Mouse (Mus musculus): ENCODE measurements around the gene Gria1. TPM values are rescaled to one million over a fixed set of nuclear protein-coding genes. Genes with fewer than 3 reads are reported as not detected.

Gene Gria1
- polyA plus RNA-seq, 1 experiment from 2014 or later, result 0.61 TPM

GRCm38 (mm10) chr11:57013464-57014190, 2.4 kb downstream of the Gria1 start:
- Histone ChIP-seq H3K36me3 (no peaks in the 10 kb centered on the region), H3K4me3 (no peak overlapping the region), H3K9me3 (no peaks in the 10 kb centered on the region), H3K27me3 (peaks cover 15% of the 10 kb centered on the region), H3K9ac (no peak overlapping the region), H3K27ac (no peak overlapping the region), H3K4me1 (no peaks in the 10 kb centered on the region), H3K4me2 (no peak overlapping the region)
- WGBS, result 46% methylated on average over 9 of the region's 9 CpGs
- ATAC-seq (ENCODE audit: borderline replicate concordance, extremely low read depth, low FRiP score, low TSS enrichment), result no peak

- no peaks in the 10 kb centered on the region for H3K9me3 ChIP-seq
- H3K4me3 ChIP-seq, result no peak overlapping the region
- no peak overlapping the region for H3K4me2 ChIP-seq
- H3K9ac ChIP-seq, result no peak overlapping the region
- 26% methylated on average over 6 of the region's 6 CpGs for WGBS
- H3K27me3 ChIP-seq, result peaks cover 15% of the 10 kb centered on the region
- no peaks in the 10 kb centered on the region for H3K36me3 ChIP-seq
- no peaks in the 10 kb centered on the region for H3K4me1 ChIP-seq
- ATAC-seq (ENCODE audit: borderline replicate concordance, extremely low read depth, low FRiP score, low TSS enrichment), result no peak
- no peak overlapping the region for H3K27ac ChIP-seq
These were observed 3.2 kb downstream of the Gria1 start for GRCm38 (mm10) chr11:57014396-57014795.

- no peaks in the 10 kb centered on the region for H3K4me1 ChIP-seq
These were observed 7.3 kb downstream of the Gria1 start for GRCm38 (mm10) chr11:57018536-57018935.

GRCm38 (mm10) chr11:57022400-57022799, 11.2 kb downstream of the Gria1 start:
- Histone ChIP-seq H3K27ac (no peak overlapping the region), H3K9me3 (no peaks in the 10 kb centered on the region), H3K9ac (no peak overlapping the region), H3K4me1 (no peaks in the 10 kb centered on the region), H3K27me3 (no peaks in the 10 kb centered on the region), H3K36me3 (no peaks in the 10 kb centered on the region), H3K4me2 (no peak overlapping the region), H3K4me3 (no peak overlapping the region)
- no peak for ATAC-seq (ENCODE audit: borderline replicate concordance, extremely low read depth, low FRiP score, low TSS enrichment)
- 59% methylated on average over 4 of the region's 4 CpGs for WGBS

More at GRCm38 (mm10) chr11:57018536-57018935, 7.3 kb downstream of the Gria1 start:
- Histone ChIP-seq H3K4me3 (no peak overlapping the region), H3K36me3 (no peaks in the 10 kb centered on the region), H3K4me2 (no peak overlapping the region), H3K9ac (no peak overlapping the region), H3K9me3 (no peaks in the 10 kb centered on the region), H3K27me3 (no peaks in the 10 kb centered on the region), H3K27ac (no peak overlapping the region)
- WGBS, result 47% methylated on average over 4 of the region's 4 CpGs
- no peak for ATAC-seq (ENCODE audit: borderline replicate concordance, extremely low read depth, low FRiP score, low TSS enrichment)

GRCm38 (mm10) chr11:57030448-57030847, 19.3 kb downstream of the Gria1 start:
- no peak for ATAC-seq (ENCODE audit: borderline replicate concordance, extremely low read depth, low FRiP score, low TSS enrichment)
- no peak overlapping the region for H3K4me2 ChIP-seq
- H3K27me3 ChIP-seq, result no peaks in the 10 kb centered on the region
- no peak overlapping the region for H3K9ac ChIP-seq
- no peaks in the 10 kb centered on the region for H3K36me3 ChIP-seq
- H3K4me3 ChIP-seq, result no peak overlapping the region
- no peak overlapping the region for H3K27ac ChIP-seq
- no peaks in the 10 kb centered on the region for H3K4me1 ChIP-seq
- no peaks in the 10 kb centered on the region for H3K9me3 ChIP-seq
- 63% methylated on average over 5 of the region's 5 CpGs for WGBS

GRCm38 (mm10) chr11:57038807-57039206, 27.6 kb downstream of the Gria1 start:
- WGBS, result 42% methylated on average over 7 of the region's 7 CpGs
- no peaks in the 10 kb centered on the region for H3K36me3 ChIP-seq
- H3K27ac ChIP-seq, result no peak overlapping the region
- no peak overlapping the region for H3K4me2 ChIP-seq
- H3K9ac ChIP-seq, result no peak overlapping the region
- H3K4me1 ChIP-seq, result no peaks in the 10 kb centered on the region
- H3K27me3 ChIP-seq, result no peaks in the 10 kb centered on the region
- H3K4me3 ChIP-seq, result no peak overlapping the region
- H3K9me3 ChIP-seq, result no peaks in the 10 kb centered on the region
- ATAC-seq (ENCODE audit: borderline replicate concordance, extremely low read depth, low FRiP score, low TSS enrichment), result no peak

GRCm38 (mm10) chr11:57039306-57039705, 28.1 kb downstream of the Gria1 start:
- H3K27ac ChIP-seq, result no peak overlapping the region
- 75% methylated on average over 8 of the region's 8 CpGs for WGBS
- no peaks in the 10 kb centered on the region for H3K9me3 ChIP-seq
- no peaks in the 10 kb centered on the region for H3K27me3 ChIP-seq
- H3K9ac ChIP-seq, result no peak overlapping the region
- no peaks in the 10 kb centered on the region for H3K4me1 ChIP-seq
- H3K4me2 ChIP-seq, result no peak overlapping the region
- H3K4me3 ChIP-seq, result no peak overlapping the region
- no peak for ATAC-seq (ENCODE audit: borderline replicate concordance, extremely low read depth, low FRiP score, low TSS enrichment)
- H3K36me3 ChIP-seq, result no peaks in the 10 kb centered on the region

GRCm38 (mm10) chr11:57042057-57042456, 30.9 kb downstream of the Gria1 start:
- WGBS, result 68% methylated on average over 3 of the region's 3 CpGs
- H3K4me1 ChIP-seq, result no peaks in the 10 kb centered on the region
- no peaks in the 10 kb centered on the region for H3K36me3 ChIP-seq
- no peaks in the 10 kb centered on the region for H3K27me3 ChIP-seq
- no peak overlapping the region for H3K9ac ChIP-seq
- no peak overlapping the region for H3K4me3 ChIP-seq
- ATAC-seq (ENCODE audit: borderline replicate concordance, extremely low read depth, low FRiP score, low TSS enrichment), result no peak
- H3K27ac ChIP-seq, result no peak overlapping the region
- H3K4me2 ChIP-seq, result no peak overlapping the region
- no peaks in the 10 kb centered on the region for H3K9me3 ChIP-seq

GRCm38 (mm10) chr11:57044146-57044545, 33.0 kb downstream of the Gria1 start:
- no peak for ATAC-seq (ENCODE audit: borderline replicate concordance, extremely low read depth, low FRiP score, low TSS enrichment)
- Histone ChIP-seq H3K4me1 (no peaks in the 10 kb centered on the region), H3K36me3 (no peaks in the 10 kb centered on the region), H3K4me3 (no peak overlapping the region), H3K4me2 (no peak overlapping the region), H3K9ac (no peak overlapping the region), H3K27ac (no peak overlapping the region), H3K9me3 (no peaks in the 10 kb centered on the region), H3K27me3 (no peaks in the 10 kb centered on the region)
- 74% methylated on average over 5 of the region's 5 CpGs for WGBS

GRCm38 (mm10) chr11:57051666-57052562, 40.7 kb downstream of the Gria1 start:
- no peaks in the 10 kb centered on the region for H3K27me3 ChIP-seq

GRCm38 (mm10) chr11:57062441-57062840, 51.3 kb downstream of the Gria1 start:
- Histone ChIP-seq H3K4me1 (no peaks in the 10 kb centered on the region), H3K27me3 (no peaks in the 10 kb centered on the region), H3K4me3 (no peak overlapping the region), H3K9ac (no peak overlapping the region), H3K9me3 (no peaks in the 10 kb centered on the region), H3K4me2 (no peak overlapping the region), H3K36me3 (no peaks in the 10 kb centered on the region), H3K27ac (no peak overlapping the region)
- no peak for ATAC-seq (ENCODE audit: borderline replicate concordance, extremely low read depth, low FRiP score, low TSS enrichment)
- 76% methylated on average over 3 of the region's 3 CpGs for WGBS

More at GRCm38 (mm10) chr11:57051666-57052562, 40.7 kb downstream of the Gria1 start:
- H3K27ac ChIP-seq, result no peak overlapping the region
- WGBS, result 59% methylated on average over 6 of the region's 6 CpGs
- H3K36me3 ChIP-seq, result no peaks in the 10 kb centered on the region
- no peaks in the 10 kb centered on the region for H3K9me3 ChIP-seq
- no peak overlapping the region for H3K4me2 ChIP-seq
- no peak overlapping the region for H3K4me3 ChIP-seq
- ATAC-seq (ENCODE audit: borderline replicate concordance, extremely low read depth, low FRiP score, low TSS enrichment), result no peak
- H3K9ac ChIP-seq, result no peak overlapping the region
- H3K4me1 ChIP-seq, result no peaks in the 10 kb centered on the region
